Mouse (Mus musculus) telencephalon, adult 2 months (tissue): ENCODE results near the gene Sytl5.

Source experiments
- DNase-seq: peaks from one replicate; pipeline ENCODE4 v3.0.0-alpha.2; 2011; ENCODE audit warnings: low read depth, low spot score

Sytl5 gene

GRCm38 (mm10) chrX:9885322-9885721, at the start of gene Sytl5:
Gene Sytl5 (plus strand): TSS chrX:9885622.
- DNase-seq = no peak

GRCm38 (mm10) chrX:9846628-9847027, 38.8 kb upstream of the Sytl5 start, which contains the start of gene Hypm:
Gene Hypm (plus strand): TSS chrX:9846928.
- DNase-seq = no peak

GRCm38 (mm10) chrX:9849403-9849802, 36.0 kb upstream of the Sytl5 start, which contains the start of gene H2al3:
Gene H2al3 (plus strand): TSS chrX:9849703.
- DNase-seq = no peak

GRCm38 (mm10) chrX:9861859-9862258, 23.6 kb upstream of the Sytl5 start:
- DNase-seq = no peak

- DNase-seq = no peak
Measured at GRCm38 (mm10) chrX:9875519-9875918, 9.9 kb upstream of the Sytl5 start.

- DNase-seq = no peak
Measured at GRCm38 (mm10) chrX:9909572-9909971, 24.1 kb downstream of the Sytl5 start.

GRCm38 (mm10) chrX:9933839-9934238, 48.4 kb downstream of the Sytl5 start:
- DNase-seq = no peak

- DNase-seq = peak; percentile 2
Measured at GRCm38 (mm10) chrX:9984094-9984669, 98.8 kb downstream of the Sytl5 start.

GRCm38 (mm10) chrX:10000718-10001117, 115.3 kb downstream of the Sytl5 start:
- no peak for DNase-seq

- DNase-seq = no peak
Measured at GRCm38 (mm10) chrX:10005946-10006345, 120.5 kb downstream of the Sytl5 start.

GRCm38 (mm10) chrX:10007675-10008270, 122.4 kb downstream of the Sytl5 start:
- no peak for DNase-seq

GRCm38 (mm10) chrX:10010202-10010601, 124.8 kb downstream of the Sytl5 start:
- no peak for DNase-seq

GRCm38 (mm10) chrX:10034666-10035065, 149.2 kb downstream of the Sytl5 start:
- no peak for DNase-seq
